Mouse (Mus musculus) T-helper 1 cell (primary cell): Measurements from ENCODE around the gene Gm4491.

Experiments used
- in situ Hi-C: fragments of 300-600 bp; cut with MboI, MseI; formaldehyde crosslinking; loops from one replicate; pipeline ENCODE4 v1.15.1; 2025; ENCODE audit warnings: high pct_unique_total_duplicates

Gm4491 gene

GRCm38 (mm10) chr14:57084180-57084668 is 31.5 kb downstream of the Gm4491 start:
- in situ Hi-C loops, result loop anchor here (10.0 kb wide), 1 partner anchor 651 kb away; no protein-coding TSS in a partner anchor

GRCm38 (mm10) chr14:57082863-57083262 is 32.8 kb downstream of the Gm4491 start:
- in situ Hi-C loops, result loop anchor here (10.0 kb wide), 1 partner anchor 652 kb away; no protein-coding TSS in a partner anchor

- in situ Hi-C loops, result no loop called here
Measured at GRCm38 (mm10) chr14:57075537-57075936, 40.1 kb downstream of the Gm4491 start.

GRCm38 (mm10) chr14:57069906-57070305 is 45.8 kb downstream of the Gm4491 start:
- in situ Hi-C loops, result loop anchor here (10.0 kb wide), 1 partner anchor 105 kb away; no protein-coding TSS in a partner anchor

GRCm38 (mm10) chr14:57066053-57066452 is 49.6 kb downstream of the Gm4491 start:
- in situ Hi-C loops, result loop anchor here (10.0 kb wide), 1 partner anchor 101 kb away; no protein-coding TSS in a partner anchor
